Mouse (Mus musculus): ENCODE results near the gene Gm3488. TPM values are rescaled to one million over a fixed set of nuclear protein-coding genes. Genes with fewer than 3 reads are reported as not detected.
"Not testable (repeated sequence)": the region's sequence is repeated elsewhere in the genome, so short reads cannot be mapped to it uniquely, and the experiment has no call there.

Gm3488 gene
- polyA plus RNA-seq (2014; fragmentation: Nextera tagmentation; extraction: Ambion mirVana): 2.0 and 2.7 TPM in 2 replicates

- not testable (repeated sequence) for H3K27me3 ChIP-seq (ENCODE audit: control insufficient read depth, insufficient read depth, low read length); H3K9me3 ChIP-seq (ENCODE audit: control insufficient read depth, low read length); H3K36me3 ChIP-seq (ENCODE audit: control insufficient read depth, insufficient read depth, low read length); ATAC-seq (ENCODE audit: low FRiP score); H3K4me2 ChIP-seq; DNase-seq (ENCODE audit: low spot score, missing footprints); H3K9ac ChIP-seq (ENCODE audit: low read length); H3K27ac ChIP-seq (ENCODE audit: low read depth, low read length); H3K4me1 ChIP-seq (ENCODE audit: control insufficient read depth, insufficient read depth, low read length); H3K4me3 ChIP-seq (ENCODE audit: low read depth, low read length)
- no CpG with 5 or more reads among the region's 35 CpGs for WGBS
These were observed at the start of gene Gm3488 for GRCm38 (mm10) chr14:5501374-5501773. Gm3488 (plus strand) TSS chr14:5501674.

- not testable (repeated sequence) for H3K4me2 ChIP-seq; ATAC-seq (ENCODE audit: low FRiP score); DNase-seq (ENCODE audit: low spot score, missing footprints); H3K9ac ChIP-seq (ENCODE audit: low read length); H3K36me3 ChIP-seq (ENCODE audit: control insufficient read depth, insufficient read depth, low read length); H3K27me3 ChIP-seq (ENCODE audit: control insufficient read depth, insufficient read depth, low read length); H3K4me1 ChIP-seq (ENCODE audit: control insufficient read depth, insufficient read depth, low read length); H3K27ac ChIP-seq (ENCODE audit: low read depth, low read length); H3K9me3 ChIP-seq (ENCODE audit: control insufficient read depth, low read length); H3K4me3 ChIP-seq (ENCODE audit: low read depth, low read length)
- no CpG with 5 or more reads among the region's 3 CpGs for WGBS
These were observed 46.1 kb upstream of the Gm3488 start, which contains the start of gene Gm3194 for GRCm38 (mm10) chr14:5455367-5455766. Gm3194 (minus strand) TSS chr14:5455467.

- not testable (repeated sequence) for DNase-seq (ENCODE audit: low spot score, missing footprints); H3K4me3 ChIP-seq (ENCODE audit: low read depth, low read length); ATAC-seq (ENCODE audit: low FRiP score); H3K4me2 ChIP-seq; H3K4me1 ChIP-seq (ENCODE audit: control insufficient read depth, insufficient read depth, low read length); H3K36me3 ChIP-seq (ENCODE audit: control insufficient read depth, insufficient read depth, low read length); H3K27ac ChIP-seq (ENCODE audit: low read depth, low read length); H3K9ac ChIP-seq (ENCODE audit: low read length); H3K27me3 ChIP-seq (ENCODE audit: control insufficient read depth, insufficient read depth, low read length); H3K9me3 ChIP-seq (ENCODE audit: control insufficient read depth, low read length)
- WGBS: no CpG with 5 or more reads among the region's 19 CpGs
These were observed 41.0 kb upstream of the Gm3488 start for GRCm38 (mm10) chr14:5460469-5460868.

GRCm38 (mm10) chr14:5477730-5478129 is 23.7 kb upstream of the Gm3488 start, which contains the start of gene Gm8246:
Gm8246 (minus strand) TSS chr14:5477830.
- H3K9ac ChIP-seq (ENCODE audit: low read length); H3K4me1 ChIP-seq (ENCODE audit: control insufficient read depth, insufficient read depth, low read length); H3K36me3 ChIP-seq (ENCODE audit: control insufficient read depth, insufficient read depth, low read length); H3K27ac ChIP-seq (ENCODE audit: low read depth, low read length); H3K9me3 ChIP-seq (ENCODE audit: control insufficient read depth, low read length); DNase-seq (ENCODE audit: low spot score, missing footprints); ATAC-seq (ENCODE audit: low FRiP score); H3K4me2 ChIP-seq; H3K27me3 ChIP-seq (ENCODE audit: control insufficient read depth, insufficient read depth, low read length); H3K4me3 ChIP-seq (ENCODE audit: low read depth, low read length): not testable (repeated sequence)
- WGBS: no CpG with 5 or more reads among the region's 3 CpGs

- not testable (repeated sequence) for H3K9ac ChIP-seq (ENCODE audit: low read length); DNase-seq (ENCODE audit: low spot score, missing footprints); H3K36me3 ChIP-seq (ENCODE audit: control insufficient read depth, insufficient read depth, low read length); ATAC-seq (ENCODE audit: low FRiP score); H3K9me3 ChIP-seq (ENCODE audit: control insufficient read depth, low read length); H3K4me3 ChIP-seq (ENCODE audit: low read depth, low read length); H3K27ac ChIP-seq (ENCODE audit: low read depth, low read length); H3K27me3 ChIP-seq (ENCODE audit: control insufficient read depth, insufficient read depth, low read length); H3K4me2 ChIP-seq; H3K4me1 ChIP-seq (ENCODE audit: control insufficient read depth, insufficient read depth, low read length)
- 91% methylated on average over 4 of the region's 5 CpGs for WGBS
These were observed 17.6 kb upstream of the Gm3488 start, which contains the start of gene Gm3187 for GRCm38 (mm10) chr14:5483907-5484306. Gm3187 (plus strand) TSS chr14:5484207.

- H3K4me2 ChIP-seq; H3K4me3 ChIP-seq (ENCODE audit: low read depth, low read length); H3K27me3 ChIP-seq (ENCODE audit: control insufficient read depth, insufficient read depth, low read length); ATAC-seq (ENCODE audit: low FRiP score); DNase-seq (ENCODE audit: low spot score, missing footprints); H3K27ac ChIP-seq (ENCODE audit: low read depth, low read length); H3K9ac ChIP-seq (ENCODE audit: low read length); H3K4me1 ChIP-seq (ENCODE audit: control insufficient read depth, insufficient read depth, low read length); H3K9me3 ChIP-seq (ENCODE audit: control insufficient read depth, low read length); H3K36me3 ChIP-seq (ENCODE audit: control insufficient read depth, insufficient read depth, low read length): not testable (repeated sequence)
- WGBS: no CpG with 5 or more reads among the region's 2 CpGs
These were observed 36.7 kb downstream of the Gm3488 start, which contains the start of gene Gm3532 for GRCm38 (mm10) chr14:5538196-5538595. Gm3532 (plus strand) TSS chr14:5538496.

Other genes with a start within 250 kb of the Gm3488 start
- not detected in 2 replicates for gene Gm3526, start 241.1 kb upstream of the Gm3488 start, polyA plus RNA-seq (2014; fragmentation: Nextera tagmentation; extraction: Ambion mirVana)
- not detected in 2 replicates for gene Gm3542, start 166.7 kb upstream of the Gm3488 start, polyA plus RNA-seq (2014; fragmentation: Nextera tagmentation; extraction: Ambion mirVana)
- not detected in 2 replicates for gene Gm3500, start 112.6 kb upstream of the Gm3488 start, polyA plus RNA-seq (2014; fragmentation: Nextera tagmentation; extraction: Ambion mirVana)
- gene Gm3194, start 46.2 kb upstream of the Gm3488 start, polyA plus RNA-seq (2014; fragmentation: Nextera tagmentation; extraction: Ambion mirVana): 1.0 TPM in 1 of 2 replicates, not detected in the other
- not detected in 2 replicates for gene Gm8246, start 23.8 kb upstream of the Gm3488 start, polyA plus RNA-seq (2014; fragmentation: Nextera tagmentation; extraction: Ambion mirVana)
- not detected in 2 replicates for gene Gm3187, start 17.5 kb upstream of the Gm3488 start, polyA plus RNA-seq (2014; fragmentation: Nextera tagmentation; extraction: Ambion mirVana)
- gene Gm3532, start 36.8 kb downstream of the Gm3488 start, polyA plus RNA-seq (2014; fragmentation: Nextera tagmentation; extraction: Ambion mirVana): not detected in 2 replicates
- not detected in 2 replicates for gene Gm8265, start 131.4 kb downstream of the Gm3488 start, polyA plus RNA-seq (2014; fragmentation: Nextera tagmentation; extraction: Ambion mirVana)
- not detected in 2 replicates for gene Gm9603, start 185.8 kb downstream of the Gm3488 start, polyA plus RNA-seq (2014; fragmentation: Nextera tagmentation; extraction: Ambion mirVana)
- gene Gm3373, start 239.9 kb downstream of the Gm3488 start, polyA plus RNA-seq (2014; fragmentation: Nextera tagmentation; extraction: Ambion mirVana): 0.26 TPM in 1 of 2 replicates, not detected in the other